Mouse (Mus musculus) thymus, adult 2 months (tissue): ENCODE data around the gene Diaph2.

Experiments
- CTCF ChIP-seq: fragments of 200-500 bp; IDR thresholded peaks from 2 replicates; pipeline ENCODE4 v1.5.1; 2012; ENCODE audit warnings: mild to moderate bottlenecking, control low read depth, low read length, moderate library complexity, borderline replicate concordance; ENCODE audit not compliant: control insufficient read depth, poor library complexity, insufficient read depth; ENCODE audit errors: extremely low read depth
- POLR2A ChIP-seq: fragments of 200-500 bp; IDR thresholded peaks from 2 replicates; pipeline ENCODE4 v1.6.1; 2012; ENCODE audit warnings: mild to moderate bottlenecking, low read length, control low read depth, moderate library complexity; ENCODE audit not compliant: control insufficient read depth, poor library complexity, insufficient read depth; ENCODE audit errors: extremely low read depth

DNA sequence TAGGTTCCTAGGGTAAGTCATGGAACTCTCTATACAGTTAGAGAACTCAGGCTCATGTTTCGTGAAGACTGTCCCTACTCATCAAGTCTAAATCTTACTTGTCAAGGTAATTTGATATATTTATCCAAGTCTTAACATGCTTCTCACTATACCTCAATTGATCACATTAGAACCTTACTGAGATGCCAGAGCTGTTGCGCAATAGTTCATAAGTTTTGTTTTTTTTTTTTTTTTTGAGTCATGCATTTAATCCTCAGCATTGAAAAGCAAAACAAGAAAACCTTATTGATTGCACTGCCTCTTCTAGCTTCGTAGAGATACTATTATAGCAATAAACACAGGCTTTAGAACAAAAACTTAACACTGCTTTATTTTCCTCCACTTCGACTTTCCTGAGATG is 529.6 kb downstream of the Diaph2 start:
- TF ChIP-seq CTCF (no peak), POLR2A (no peak)
